Mouse (Mus musculus): Measurements from ENCODE around the gene Eif4g3. TPM values are rescaled to one million over a fixed set of nuclear protein-coding genes. Genes with fewer than 3 reads are reported as not detected.

Eif4g3 gene
- total RNA-seq, 4 experiments from 2014 or later = 147 to 156 (median 154) TPM

DNA sequence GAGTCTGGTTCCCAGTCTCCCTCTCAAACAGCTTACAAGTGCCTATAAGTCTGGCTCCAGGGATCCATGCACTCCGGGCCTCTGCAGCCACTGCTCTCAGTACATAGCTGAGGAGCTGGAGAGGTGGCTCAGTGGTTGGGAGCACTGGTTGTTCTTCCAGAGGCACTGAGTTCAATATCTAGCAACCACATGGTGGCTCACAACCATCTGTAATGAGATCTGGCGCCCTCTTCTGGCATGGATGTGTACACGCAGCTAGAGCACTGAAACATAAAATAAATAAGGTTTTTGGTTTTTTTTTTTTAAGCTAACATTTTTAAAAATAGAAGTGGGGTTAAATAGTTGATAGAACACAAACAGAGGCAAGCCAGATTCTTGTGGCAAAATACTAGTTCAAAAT, 161.2 kb downstream of the Eif4g3 start:
- no peak for DNase-seq (ENCODE audit: low spot score in 2 of 2)

- no peak for DNase-seq (ENCODE audit: low spot score in 2 of 2)
Observed at GRCm38 (mm10) chr4:138160918-138161317, 168.1 kb downstream of the Eif4g3 start.

GRCm38 (mm10) chr4:138161550-138161949, 168.7 kb downstream of the Eif4g3 start:
- DNase-seq (ENCODE audit: low spot score in 2 of 2) = no peak

DNA sequence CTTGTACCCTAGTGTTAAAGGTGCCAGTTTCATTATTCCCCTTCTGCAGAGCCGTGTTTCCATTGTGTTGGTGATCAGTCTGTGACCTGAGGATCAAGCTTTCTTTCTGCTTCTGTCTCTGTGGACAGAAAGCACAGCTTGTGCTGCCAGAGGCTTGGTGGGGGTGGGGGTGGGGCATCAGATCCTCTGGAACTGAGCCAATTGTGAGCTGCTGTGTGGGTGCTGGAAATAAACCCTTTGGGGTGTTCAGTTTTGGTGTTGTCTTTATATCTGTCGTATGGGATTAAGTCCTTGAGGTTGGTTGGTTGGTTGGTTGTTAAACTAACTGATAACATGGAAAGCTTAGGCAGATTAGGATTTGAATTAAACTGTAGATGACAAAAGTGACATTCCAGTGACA, 171.0 kb downstream of the Eif4g3 start:
- DNase-seq (ENCODE audit: low spot score in 2 of 2) = no peak

DNA sequence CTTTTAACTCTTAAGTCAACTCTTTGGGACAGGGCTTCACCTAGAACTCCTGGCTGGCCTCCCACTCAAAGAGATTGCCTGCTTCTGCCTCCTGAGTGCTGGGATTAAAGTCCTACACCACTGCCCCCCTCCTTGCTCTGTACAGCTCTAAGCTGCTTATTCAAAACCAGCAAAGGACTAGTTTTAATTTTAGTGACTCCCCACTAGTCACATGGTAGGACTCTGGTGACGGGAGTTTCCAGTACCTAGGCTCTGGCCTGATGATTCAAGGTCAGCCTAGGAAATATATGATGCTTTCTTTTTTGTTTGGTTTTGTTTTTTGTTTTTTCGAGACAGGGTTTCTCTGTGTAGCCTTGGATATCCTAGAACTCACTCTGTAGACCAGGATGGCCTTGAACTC, 172.0 kb downstream of the Eif4g3 start:
- no peak for DNase-seq (ENCODE audit: low spot score in 2 of 2)

- peak in 1 of 2 experiments; percentile 66 for DNase-seq (ENCODE audit: low spot score in 2 of 2)
Observed at GRCm38 (mm10) chr4:138166519-138166918, 173.7 kb downstream of the Eif4g3 start.

- no peak for DNase-seq (ENCODE audit: low spot score in 2 of 2)
Observed at GRCm38 (mm10) chr4:138168162-138168561, 175.3 kb downstream of the Eif4g3 start.

DNA sequence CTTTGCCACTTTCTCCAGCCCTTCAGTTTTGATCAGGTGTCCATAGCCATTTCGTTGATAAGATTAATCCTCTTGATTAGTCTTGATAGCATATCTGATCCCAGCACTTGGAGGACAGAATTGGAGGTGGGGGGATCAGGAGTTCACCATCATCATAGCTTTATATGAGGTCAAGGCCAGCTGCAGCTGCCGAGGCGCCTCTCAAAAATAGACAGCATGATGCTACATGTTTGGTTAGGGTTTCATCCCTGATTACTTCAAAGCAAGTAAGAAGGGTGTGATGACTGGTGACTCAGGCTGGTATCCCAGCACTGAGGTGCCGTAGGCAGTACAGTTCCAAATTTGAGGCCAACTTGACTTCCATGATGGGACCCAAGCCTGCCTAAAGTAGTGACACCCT, 176.6 kb downstream of the Eif4g3 start:
- DNase-seq (ENCODE audit: low spot score in 2 of 2) = no peak

DNA sequence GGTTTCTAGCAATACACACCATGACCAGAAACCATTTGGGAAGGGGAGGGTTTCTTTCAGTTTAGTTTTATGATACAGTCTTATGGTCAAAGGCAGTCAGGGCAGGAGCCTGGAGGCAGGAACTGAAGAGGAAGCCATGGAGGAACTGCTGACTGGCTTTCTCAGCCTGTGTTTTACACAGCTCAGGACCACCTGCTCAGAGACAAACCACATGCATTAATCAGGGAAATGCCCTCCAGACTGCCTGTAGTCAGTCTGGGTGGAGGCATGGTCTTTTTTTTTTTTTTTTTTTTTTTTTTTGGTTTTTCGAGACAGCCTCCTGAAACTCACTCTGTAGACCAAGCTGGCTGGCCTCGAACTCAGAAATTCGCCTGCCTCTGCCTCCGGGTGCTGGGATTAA, 179.9 kb downstream of the Eif4g3 start:
- DNase-seq (ENCODE audit: low spot score in 2 of 2) = no peak

DNA sequence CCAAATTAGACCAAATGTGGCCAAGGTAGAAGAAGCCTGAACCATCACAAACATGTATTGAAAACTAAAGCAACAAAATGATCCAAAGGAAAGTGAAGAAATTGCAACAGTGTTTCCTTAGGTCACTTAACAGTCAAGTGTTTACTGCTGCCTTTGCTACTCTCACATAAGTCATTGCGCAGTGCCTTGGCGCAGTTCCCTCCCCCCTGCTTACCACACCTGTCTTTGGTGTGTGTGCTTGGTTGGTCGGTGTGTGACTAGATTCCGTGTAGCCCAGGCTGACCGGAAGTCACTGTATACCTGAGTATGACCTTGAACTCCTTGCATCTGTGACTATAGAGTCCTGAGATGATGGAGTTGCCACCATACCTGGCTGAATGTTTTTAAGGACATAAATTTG, 186.6 kb downstream of the Eif4g3 start:
- no peak for DNase-seq (ENCODE audit: low spot score in 2 of 2)

- no peak for DNase-seq (ENCODE audit: low spot score in 2 of 2)
Observed at GRCm38 (mm10) chr4:138180719-138181118, 187.9 kb downstream of the Eif4g3 start.

GRCm38 (mm10) chr4:138184056-138184455, 191.2 kb downstream of the Eif4g3 start:
- DNase-seq (ENCODE audit: low spot score in 2 of 2) = no peak

- DNase-seq (ENCODE audit: low spot score in 2 of 2) = no peak
Observed at GRCm38 (mm10) chr4:138184573-138184981, 191.8 kb downstream of the Eif4g3 start.

DNA sequence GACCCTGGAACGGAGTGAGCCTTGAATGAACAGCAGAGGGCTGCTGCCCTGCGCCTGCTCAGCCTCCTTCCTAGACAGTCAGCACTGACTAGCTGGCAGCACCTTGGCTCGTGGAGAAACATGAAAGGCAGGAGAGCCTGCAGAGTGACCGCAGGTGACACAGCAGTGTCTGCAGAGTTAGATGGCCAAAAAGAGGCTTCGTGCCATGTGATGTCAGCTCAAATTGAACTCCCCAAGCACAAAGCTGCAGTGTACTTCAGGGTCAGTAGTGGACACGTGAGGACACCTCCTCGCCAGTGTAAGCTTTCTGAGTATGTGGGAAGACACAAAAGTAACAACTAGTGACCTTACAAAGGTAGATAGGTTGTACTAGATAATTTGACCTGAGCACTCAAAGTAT, 193.1 kb downstream of the Eif4g3 start:
- no peak for DNase-seq (ENCODE audit: low spot score in 2 of 2)

- no peak for DNase-seq (ENCODE audit: low spot score in 2 of 2)
Observed at GRCm38 (mm10) chr4:138187995-138188394, 195.2 kb downstream of the Eif4g3 start.

DNA sequence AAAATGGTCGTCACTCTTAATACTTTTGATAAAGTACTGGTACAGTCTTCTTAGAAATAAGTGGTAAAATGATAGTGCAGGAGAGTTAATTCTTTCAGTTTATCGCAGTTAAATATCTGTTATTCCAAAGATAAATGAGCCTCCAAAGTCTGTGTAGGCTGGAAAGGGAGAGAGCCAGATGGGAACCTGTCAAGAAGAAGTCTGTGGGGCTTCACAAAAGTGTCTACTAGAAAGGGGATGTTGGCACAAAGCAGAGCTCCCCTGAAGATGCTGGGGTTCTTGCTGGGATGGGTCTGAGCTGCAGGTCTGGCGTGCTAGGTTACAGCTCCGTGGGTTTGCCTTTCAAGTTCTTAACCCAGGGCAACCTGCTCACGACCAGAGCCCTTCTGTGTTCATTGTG, 199.7 kb downstream of the Eif4g3 start:
- DNase-seq (ENCODE audit: low spot score in 2 of 2) = no peak

- no peak for DNase-seq (ENCODE audit: low spot score in 2 of 2)
Observed at GRCm38 (mm10) chr4:138200769-138201168, 207.9 kb downstream of the Eif4g3 start.

- no peak for DNase-seq (ENCODE audit: low spot score in 2 of 2)
Observed at GRCm38 (mm10) chr4:138201696-138202095, 208.9 kb downstream of the Eif4g3 start.

- DNase-seq (ENCODE audit: low spot score in 2 of 2) = no peak
Observed at GRCm38 (mm10) chr4:138210116-138210515, 217.3 kb downstream of the Eif4g3 start.

- DNase-seq (ENCODE audit: low spot score in 2 of 2) = no peak
Observed at GRCm38 (mm10) chr4:138213861-138214260, 221.0 kb downstream of the Eif4g3 start.

DNA sequence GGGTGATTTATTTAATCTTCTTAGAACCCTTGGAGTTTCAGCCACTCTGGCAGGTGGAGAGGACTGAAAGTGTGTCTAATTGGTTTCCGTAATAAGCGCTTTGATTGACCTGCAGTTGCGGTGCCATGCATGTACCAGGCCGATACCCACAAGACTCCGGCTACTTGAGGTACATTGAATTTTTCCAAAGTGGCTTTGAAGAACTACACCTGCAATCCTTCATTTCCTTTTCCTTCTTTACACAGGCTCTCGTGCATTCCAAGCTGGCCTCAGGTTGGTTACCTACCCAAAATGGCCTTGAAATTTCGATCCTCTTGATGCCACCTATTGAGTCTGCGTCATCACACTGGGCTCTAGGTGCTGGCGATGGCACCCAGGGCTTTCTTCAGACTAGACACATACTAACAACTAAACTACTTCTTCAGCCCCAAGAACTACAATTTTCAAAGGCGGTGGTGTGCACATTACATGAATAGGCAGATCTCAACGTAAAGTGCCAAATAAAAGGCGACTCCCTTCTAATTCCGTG, 222.9 kb downstream of the Eif4g3 start:
- DNase-seq (ENCODE audit: low spot score in 2 of 2) = no peak

- peak; percentile 52 to 66 for DNase-seq (ENCODE audit: low spot score in 2 of 2)
Observed at GRCm38 (mm10) chr4:138216200-138216890, 223.5 kb downstream of the Eif4g3 start, which contains the start of gene Hp1bp3. Hp1bp3 (plus strand) TSS chr4:138216296.

GRCm38 (mm10) chr4:138216891-138217392, 224.1 kb downstream of the Eif4g3 start:
- peak; percentile 91 to 98 for DNase-seq (ENCODE audit: low spot score in 2 of 2)

Data from left cerebral cortex, adult 8-10 months (tissue).